Mouse (Mus musculus): ENCODE measurements around the gene Gm10477.

- no peak for TF ChIP-seq CTCF (IDR thresholded peaks at IDR 0.05; ENCODE audit: borderline replicate concordance, insufficient read depth, low read length)
- TF ChIP-seq POLR2A (IDR thresholded peaks at IDR 0.05; ENCODE audit: low read depth, low read length), result no peak
Measured at GRCm38 (mm10) chrX:56549506-56549905, 25.0 kb downstream of the Gm10477 start, which contains the start of gene Gm648.

All from embryonic fibroblast, embryonic 13.5 days (primary cell).